Mouse (Mus musculus) mouse trophoblast stem cell (cell line): ENCODE measurements around the gene Zfp831.

Experiments used
- in situ Hi-C, 2 experiments: fragments of 300-500 bp; cut with MseI, MboI; formaldehyde crosslinking; loops; 2 replicates in 1 of 2; 3 replicates in 1 of 2; pipeline ENCODE4 v1.15.1; 2025

Zfp831 gene

DNA sequence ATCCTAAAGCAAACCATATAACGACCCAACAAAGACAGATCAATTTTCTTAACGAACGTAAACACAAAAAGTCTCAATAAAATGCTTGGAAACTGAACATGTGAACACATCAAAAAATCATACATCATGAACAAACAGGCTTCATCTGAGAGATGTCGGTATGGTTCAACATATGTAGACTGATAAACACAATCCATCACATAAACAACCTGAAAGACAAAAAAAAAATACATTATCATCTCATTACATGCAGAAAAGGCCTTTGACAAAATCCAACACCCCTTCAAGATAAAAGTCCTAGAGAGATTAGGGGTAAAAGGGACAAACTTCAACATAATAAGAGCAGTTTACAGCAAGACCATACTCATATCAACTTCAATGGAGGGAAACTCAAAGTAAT lies 74.5 kb downstream of the Zfp831 start:
- in situ Hi-C loops, result no loop called here

DNA sequence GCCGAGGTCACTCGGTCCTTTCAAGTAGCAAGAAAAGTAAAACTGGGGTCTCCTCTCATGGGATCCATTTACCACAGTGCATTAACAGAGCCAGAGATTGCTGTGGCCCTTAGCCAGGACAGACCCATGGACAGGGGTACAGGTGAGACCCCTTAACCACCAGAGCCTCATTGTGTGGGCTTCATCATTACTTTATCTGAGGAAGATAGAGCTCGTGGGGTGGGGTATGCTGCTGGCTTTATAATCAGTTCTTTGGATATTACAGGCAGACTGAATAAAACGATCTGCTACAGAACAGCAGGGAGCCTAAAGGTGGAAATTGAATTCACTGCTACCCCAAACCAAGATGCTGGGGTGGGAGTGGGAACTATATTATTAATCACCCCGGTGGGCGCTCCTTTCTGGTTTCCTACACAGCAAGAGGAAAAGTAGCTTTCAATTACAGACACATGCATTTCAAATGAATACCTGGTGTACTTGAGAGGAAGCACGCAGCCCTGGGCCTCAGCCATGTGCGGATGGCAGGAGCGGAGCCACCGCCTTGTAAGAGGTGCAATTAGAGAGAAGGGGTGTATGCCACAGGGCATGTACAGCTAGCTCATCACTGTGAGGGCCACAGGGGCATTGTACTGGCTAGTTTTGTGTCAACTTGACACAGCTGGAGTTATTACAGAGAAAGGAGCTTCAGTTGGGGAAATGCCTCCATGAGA lies 83.9 kb downstream of the Zfp831 start:
- in situ Hi-C loops, result no loop called here

DNA sequence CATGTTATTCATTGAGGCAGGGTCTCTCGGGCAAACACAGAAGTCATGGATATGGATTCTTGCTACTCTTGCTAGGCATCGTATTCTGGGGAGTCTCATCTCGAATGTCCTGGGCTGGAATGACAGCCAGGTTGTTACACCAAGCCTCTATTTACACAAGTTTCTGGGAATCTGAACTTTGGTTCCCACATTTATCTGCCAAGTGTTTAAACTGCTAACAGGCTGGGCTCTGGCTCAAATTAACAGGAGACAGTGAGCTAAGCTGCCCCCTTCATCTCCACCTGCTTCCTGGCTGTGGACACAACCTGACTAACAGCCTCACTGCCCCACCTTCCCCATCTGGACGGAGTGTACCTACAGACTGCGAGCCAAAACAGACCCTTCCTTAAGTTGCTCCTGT lies 88.6 kb downstream of the Zfp831 start:
- in situ Hi-C loops, result no loop called here

DNA sequence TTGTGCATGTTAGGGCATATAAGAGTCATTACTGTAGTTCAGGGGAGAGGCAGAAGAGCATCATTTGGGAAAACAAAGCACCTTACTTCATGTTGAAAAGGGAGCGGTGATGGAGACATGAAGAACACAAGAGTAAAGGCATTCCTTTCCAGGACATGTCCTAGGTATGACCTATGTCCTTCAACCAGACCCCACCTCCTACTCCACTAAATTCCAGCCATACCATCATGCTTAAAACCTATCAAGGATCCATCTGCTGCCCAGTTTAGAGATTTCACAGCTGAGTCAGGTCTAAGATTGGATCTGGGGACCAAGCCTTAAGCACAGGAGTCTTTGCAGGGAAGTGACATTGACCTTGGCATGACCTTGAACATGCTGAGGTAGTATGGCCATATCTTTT lies 91.9 kb downstream of the Zfp831 start:
- in situ Hi-C loops, result no loop called here

DNA sequence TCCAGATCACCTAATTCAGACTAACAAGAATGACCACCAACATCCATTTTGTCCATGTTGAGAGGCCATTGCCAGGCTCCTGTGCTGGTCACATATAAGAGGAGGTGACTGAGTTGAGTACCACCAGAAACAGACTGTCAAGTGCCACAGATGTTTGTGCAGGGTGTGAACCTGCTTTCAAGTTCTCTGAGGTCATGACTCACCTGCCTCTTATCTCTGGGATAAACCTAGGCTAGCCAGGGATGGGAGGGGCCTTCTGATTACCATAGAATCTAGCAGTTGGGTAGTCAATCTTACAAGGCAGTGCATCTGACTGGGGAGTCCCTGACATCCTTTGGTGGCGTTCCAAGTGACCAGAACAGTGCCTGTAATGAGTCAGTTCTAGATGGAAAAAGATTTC lies 103.8 kb downstream of the Zfp831 start:
- in situ Hi-C loops, result no loop called here

DNA sequence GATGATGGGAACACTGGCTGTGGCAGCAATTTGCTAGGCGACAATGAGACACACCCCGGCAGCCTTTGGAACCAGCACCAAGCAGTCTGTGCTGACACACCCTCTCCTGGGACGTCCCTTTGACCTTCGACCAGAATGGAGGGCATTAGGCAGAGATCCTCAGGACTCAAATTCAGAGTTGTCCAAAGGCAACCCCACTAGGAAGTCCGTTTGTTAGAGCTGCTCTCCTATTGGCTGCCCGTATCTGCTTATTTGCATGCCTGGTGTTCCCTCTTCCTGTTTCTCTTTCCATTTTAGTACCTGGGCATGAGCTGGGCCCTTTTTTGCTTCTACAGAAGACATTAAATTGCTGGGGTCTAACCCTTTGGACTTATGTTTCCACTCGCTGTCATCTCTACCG lies 105.0 kb downstream of the Zfp831 start:
- in situ Hi-C loops, result no loop called here

DNA sequence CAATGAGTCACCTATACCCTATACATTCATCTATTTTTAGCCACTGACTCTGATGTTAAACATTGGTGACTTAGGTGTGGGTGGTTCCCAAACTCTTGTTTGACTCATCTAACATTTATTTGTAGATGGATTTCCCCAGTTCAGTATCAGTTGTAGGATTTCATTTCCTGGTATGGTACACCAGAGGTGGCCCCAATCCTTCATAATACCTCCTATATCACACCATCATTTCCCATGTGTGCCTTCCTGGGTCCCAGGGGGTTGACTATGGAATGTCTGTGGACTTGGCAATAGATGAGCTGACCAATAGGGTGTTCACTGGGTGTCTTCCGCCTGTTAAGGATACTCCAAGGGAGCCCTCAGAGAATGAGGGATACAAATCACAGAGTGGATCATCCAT lies 109.9 kb downstream of the Zfp831 start:
- in situ Hi-C loops, result no loop called here

DNA sequence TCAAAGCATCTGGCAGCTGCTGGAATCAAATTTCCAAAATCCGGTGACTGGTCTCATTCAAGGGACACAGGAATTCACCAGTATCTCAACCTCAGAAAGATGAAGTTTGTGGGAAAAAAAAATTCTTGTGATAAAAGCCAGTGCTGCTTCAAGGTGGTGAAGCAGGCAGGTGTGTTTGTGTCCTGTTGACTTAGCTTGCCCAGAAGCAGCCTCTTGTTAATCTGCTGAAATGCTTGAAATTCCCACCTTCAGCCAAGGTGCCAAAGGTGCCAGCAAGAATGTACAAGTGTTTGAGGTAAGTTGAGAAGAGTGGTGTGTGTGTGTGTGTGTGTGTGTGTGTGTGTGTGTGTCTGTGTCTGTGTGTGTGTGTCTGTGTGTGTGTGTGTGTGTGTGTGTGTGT lies 110.9 kb downstream of the Zfp831 start:
- in situ Hi-C loops, result no loop called here

DNA sequence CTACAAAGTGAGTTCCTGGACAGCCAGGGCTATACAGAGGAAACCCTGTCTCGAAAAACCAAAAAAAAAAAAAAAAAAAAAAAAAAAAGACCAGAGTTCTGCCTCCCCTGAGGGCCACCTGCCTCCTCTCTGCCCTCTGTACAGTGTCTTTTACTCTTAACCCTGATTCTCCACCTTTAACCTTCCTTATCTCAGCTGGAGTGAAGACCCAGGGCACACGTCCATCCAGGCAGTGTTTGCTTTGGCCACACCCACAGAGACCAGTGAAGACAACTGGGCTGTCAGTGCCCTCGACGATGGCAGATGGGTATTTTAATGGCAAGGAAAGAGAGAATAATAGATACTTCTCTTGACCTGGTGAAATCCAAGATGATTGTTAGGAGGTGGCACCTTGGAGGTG lies 115.9 kb downstream of the Zfp831 start:
- in situ Hi-C loops, result no loop called here
